9 mouse cellular contexts compared by ENCODE assay signal in genomic region chr6:146079261-146079660, GRCm38 (mm10).
DNase-seq lines count a peak whose midpoint lies in the region; ATAC-seq and TF ChIP-seq lines count a peak whose summit lies in the region.
"Had no signal": no experiment of that assay in that cellular context is flagged by ENCODE, and none has a peak within 500 bp of the region (broad histone marks: within the 10 kb centered on the region; RNA-seq: fewer than 3 reads in every experiment).

No protein-coding gene starts in this region.

- ATAC-seq in granulocyte monocyte progenitor cell, adult 5-6 weeks (replicated peaks; ENCODE audit: poor library complexity, severe bottlenecking): peak; percentile 85
- peak; percentile 21; the same call in 1 of the 2 replicates for ATAC-seq in liver, embryonic 14.5 days (ENCODE audit: insufficient read depth)

- no peak overlapping the region for H3K4me3 ChIP-seq in liver, embryonic 14.5 days (ENCODE audit: insufficient read depth in 1 of 2, low read depth in 2 of 2, low read length in 2 of 2)
- H3K4me3 ChIP-seq: heart, embryonic 15.5 days had no signal

- no peaks in the 10 kb centered on the region for H3K36me3 ChIP-seq in liver, embryonic 14.5 days (replicated peaks; ENCODE audit: control insufficient read depth, insufficient read depth, low read depth)
- H3K36me3 ChIP-seq: heart, embryonic 15.5 days had no signal

- TF ChIP-seq CTCF in liver, embryonic 14.5 days (IDR thresholded peaks at IDR 0.05; ENCODE audit: low read depth): peak; percentile 77

- 23% methylated on average over 5 of the region's 5 CpGs for WGBS in liver, embryonic 14.5 days (ENCODE audit: insufficient replicate concordance)

- H3K27me3 ChIP-seq in liver, embryonic 14.5 days (ENCODE audit: control insufficient read depth, insufficient read depth, low read length): no peaks in the 10 kb centered on the region
- H3K27me3 ChIP-seq: heart, embryonic 15.5 days had no signal

- H3K9me3 ChIP-seq in liver, embryonic 14.5 days (ENCODE audit: control insufficient read depth, low read length): no peaks in the 10 kb centered on the region
- H3K9me3 ChIP-seq: heart, embryonic 15.5 days had no signal

- peaks cover 0 to 9% of the 10 kb centered on the region in 2 experiments; a peak in 2 of 4 replicates for H3K4me1 ChIP-seq in liver, embryonic 14.5 days (replicated peaks; ENCODE audit: control insufficient read depth in 2 of 2, insufficient read depth in 2 of 2, low read length in 1 of 2)

- no peak overlapping the region for H3K27ac ChIP-seq in liver, embryonic 14.5 days

- DNase-seq in A20 (ENCODE audit: low read depth, low spot score): peak; percentile 84
- peak; percentile 77 to 94 for DNase-seq in adrenal gland, adult (ENCODE audit: inconsistent age in 2 of 2, low spot score in 1 of 2)
- peak; percentile 62 for DNase-seq in embryo, embryonic 10 days (ENCODE audit: low spot score)
- peak; percentile 39 for DNase-seq in kidney, postnatal 14 days
- DNase-seq in liver, embryonic 14.5 days (ENCODE audit: low read depth in 3 of 3, low spot score in 3 of 3): peak; percentile 37 to 47 (median 39)
- peak; percentile 63 for DNase-seq in retina, adult 2 months (ENCODE audit: low read depth, low spot score)
- peak; percentile 44 to 62 for DNase-seq in urinary bladder, adult 18-20 months (ENCODE audit: low spot score in 2 of 2)

- no peak for TF ChIP-seq EP300 in liver, embryonic 14.5 days (IDR thresholded peaks at IDR 0.05; ENCODE audit: low read depth)

- H3K9ac ChIP-seq in liver, embryonic 14.5 days (replicated peaks): no peak overlapping the region
- H3K9ac ChIP-seq: heart, embryonic 15.5 days had no signal

- H3K4me2 ChIP-seq in liver, embryonic 14.5 days (ENCODE audit: low read depth): no peak overlapping the region
- H3K4me2 ChIP-seq: heart, embryonic 15.5 days had no signal
